Mouse (Mus musculus): Measurements from ENCODE around the gene Mesp1. TPM values are rescaled to one million over a fixed set of nuclear protein-coding genes. Genes with fewer than 3 reads are reported as not detected.
A peak's percentile ranks its signal among the peaks of the same experiment; 100 is the strongest.
"Not testable (repeated sequence)": the region's sequence is repeated elsewhere in the genome, so short reads cannot be mapped to it uniquely, and the experiment has no call there.

Gene Mesp1
- polyA plus RNA-seq, 1 experiment from 2014 or later = not detected

DNA sequence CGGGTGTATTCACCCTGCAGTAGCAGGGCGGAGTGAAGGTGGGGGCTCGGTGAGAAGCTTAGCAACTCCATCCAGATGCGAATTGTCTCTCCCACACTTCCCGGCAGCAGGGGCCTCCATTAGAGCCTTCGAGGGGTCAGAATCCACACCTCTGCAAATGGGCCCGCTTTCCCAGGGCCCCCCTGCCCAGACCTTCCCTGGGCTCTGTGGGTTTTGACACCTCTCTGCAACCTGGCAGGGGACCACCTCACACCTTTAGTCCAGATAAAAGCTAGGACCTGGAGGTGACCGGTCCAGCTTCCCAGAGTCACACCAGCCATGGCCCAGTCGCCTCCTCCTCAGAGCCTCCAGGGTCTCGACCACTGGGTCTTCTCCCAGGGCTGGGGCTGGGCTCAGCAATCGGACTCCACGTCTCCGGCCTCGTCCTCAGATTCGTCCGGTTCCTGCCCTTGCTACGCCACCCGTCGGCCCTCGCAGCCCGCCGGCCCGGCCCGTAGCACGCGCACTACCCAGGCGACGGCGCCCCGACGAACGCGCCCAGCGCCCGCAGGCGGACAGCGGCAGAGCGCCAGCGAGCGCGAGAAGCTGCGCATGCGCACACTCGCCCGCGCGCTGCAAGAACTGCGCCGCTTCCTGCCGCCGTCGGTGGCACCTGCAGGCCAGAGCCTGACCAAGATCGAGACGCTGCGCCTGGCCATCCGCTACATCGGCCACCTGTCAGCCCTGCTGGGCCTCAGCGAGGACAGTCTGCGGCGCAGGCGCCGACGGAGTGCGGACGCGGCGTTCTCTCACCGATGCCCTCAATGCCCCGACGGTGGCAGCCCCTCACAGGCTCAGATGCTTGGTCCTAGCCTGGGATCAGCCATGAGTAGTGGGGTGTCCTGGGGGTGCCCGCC lies 17.3 kb upstream of the Mesp1 start, which contains the start of gene Mesp2:
Gene Mesp2 (plus strand): TSS at position 117 of the 896 bp plus-strand sequence.
- peak within 1 kb of the TSS; percentile 76 for H3K4me2 ChIP-seq (replicated peaks)
- H3K4me3 ChIP-seq = peak within 1 kb of the TSS; percentile 44
- 0 out of 2 replicates have a peak, but pooled peaks cover 3% of the 10 kb centered on the region for H3K27me3 ChIP-seq
- peak; percentile 75 for ATAC-seq (replicated peaks)
- H3K9me3 ChIP-seq = no peaks in the 10 kb centered on the region
- H3K36me3 ChIP-seq = no peaks in the 10 kb centered on the region
- H3K9ac ChIP-seq (replicated peaks) = peak within 1 kb of the TSS; percentile 57
- no peak within 1 kb of the TSS for H3K27ac ChIP-seq (replicated peaks)
- H3K4me1 ChIP-seq = peaks cover 8% of the 10 kb centered on the region
- WGBS = 19% methylated on average over 71 of the region's 71 CpGs

DNA sequence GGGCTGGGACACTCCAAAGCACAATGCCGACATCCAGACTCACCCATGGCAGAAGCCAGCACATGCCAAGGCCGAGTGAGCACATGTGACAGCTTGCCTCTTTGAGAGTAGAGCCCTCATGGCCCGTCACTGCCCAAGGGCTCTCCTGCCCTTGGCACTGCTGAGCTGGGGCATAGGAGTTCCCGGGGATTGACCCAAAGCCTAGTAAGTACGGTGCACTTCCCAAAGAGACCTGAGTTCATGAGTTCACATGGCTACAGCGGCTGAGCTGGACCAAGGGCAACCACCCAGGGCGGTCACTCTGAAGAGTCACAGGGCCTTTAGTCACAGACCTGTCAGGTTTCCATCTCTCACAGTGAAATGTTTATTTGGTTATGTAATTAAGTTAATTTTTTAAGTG lies 15.0 kb upstream of the Mesp1 start:
- H3K36me3 ChIP-seq = no peaks in the 10 kb centered on the region
- no peak overlapping the region for H3K4me2 ChIP-seq (replicated peaks)
- no peak overlapping the region for H3K4me3 ChIP-seq
- peaks cover 8% of the 10 kb centered on the region for H3K4me1 ChIP-seq
- H3K27me3 ChIP-seq = 0 out of 2 replicates have a peak, but pooled peaks cover 3% of the 10 kb centered on the region
- ATAC-seq (replicated peaks) = no peak
- no peak overlapping the region for H3K27ac ChIP-seq (replicated peaks)
- 90% methylated on average over 7 of the region's 7 CpGs for WGBS
- H3K9me3 ChIP-seq = no peaks in the 10 kb centered on the region
- H3K9ac ChIP-seq (replicated peaks) = no peak overlapping the region

DNA sequence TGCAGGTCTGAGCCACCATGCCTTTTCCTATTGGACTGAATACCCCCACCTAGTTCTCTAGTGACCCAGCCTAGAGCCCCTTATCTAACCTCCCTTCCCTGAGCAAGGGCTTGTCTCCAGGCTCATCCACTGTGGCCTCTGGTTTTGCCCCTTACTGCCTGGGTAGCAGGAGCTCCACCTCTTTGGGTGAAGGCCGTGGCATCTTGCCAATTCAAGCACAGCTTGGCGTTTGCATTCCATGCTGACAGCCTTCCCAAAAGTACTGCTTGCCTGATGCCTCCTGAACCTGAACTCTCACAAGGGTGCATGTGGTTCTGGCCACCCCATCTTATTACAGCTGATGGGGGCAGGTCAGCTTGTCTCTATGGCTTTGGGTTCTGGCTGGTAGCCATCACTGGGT lies 10.3 kb upstream of the Mesp1 start:
- Histone ChIP-seq H3K4me1 (no peaks in the 10 kb centered on the region), H3K27me3 (no peaks in the 10 kb centered on the region), H3K4me2 (replicated peaks) (no peak overlapping the region), H3K9me3 (no peaks in the 10 kb centered on the region), H3K4me3 (no peak overlapping the region), H3K27ac (replicated peaks) (no peak overlapping the region), H3K9ac (replicated peaks) (no peak overlapping the region), H3K36me3 (no peaks in the 10 kb centered on the region)
- ATAC-seq (replicated peaks) = no peak
- 51% methylated on average over 2 of the region's 2 CpGs for WGBS

DNA sequence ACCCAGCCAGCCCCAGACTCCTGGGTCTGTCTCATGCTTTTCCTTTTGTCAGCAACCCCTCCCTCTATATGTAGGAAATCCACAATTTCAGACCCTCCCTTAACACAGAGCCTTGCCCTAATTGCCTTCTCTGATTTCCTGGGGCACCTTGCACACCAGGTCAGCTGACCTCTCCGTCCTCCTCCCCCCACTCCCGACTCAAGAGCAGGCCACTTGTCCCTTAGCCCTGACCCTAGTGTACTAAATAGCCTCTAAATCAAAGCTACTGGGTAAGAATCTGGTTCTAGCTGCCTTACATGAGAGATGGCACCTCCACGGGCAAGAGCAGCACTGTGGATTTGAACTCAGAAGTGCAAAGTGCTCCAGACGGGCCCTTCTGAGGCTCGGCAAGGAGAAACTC lies 8.4 kb upstream of the Mesp1 start:
- H3K9ac ChIP-seq (replicated peaks) = no peak overlapping the region
- no peaks in the 10 kb centered on the region for H3K27me3 ChIP-seq
- no peak for ATAC-seq (replicated peaks)
- 75% methylated on average over 5 of the region's 5 CpGs for WGBS
- no peaks in the 10 kb centered on the region for H3K36me3 ChIP-seq
- no peak overlapping the region for H3K4me3 ChIP-seq
- no peak overlapping the region for H3K27ac ChIP-seq (replicated peaks)
- H3K4me1 ChIP-seq = no peaks in the 10 kb centered on the region
- H3K9me3 ChIP-seq = no peaks in the 10 kb centered on the region
- no peak overlapping the region for H3K4me2 ChIP-seq (replicated peaks)

DNA sequence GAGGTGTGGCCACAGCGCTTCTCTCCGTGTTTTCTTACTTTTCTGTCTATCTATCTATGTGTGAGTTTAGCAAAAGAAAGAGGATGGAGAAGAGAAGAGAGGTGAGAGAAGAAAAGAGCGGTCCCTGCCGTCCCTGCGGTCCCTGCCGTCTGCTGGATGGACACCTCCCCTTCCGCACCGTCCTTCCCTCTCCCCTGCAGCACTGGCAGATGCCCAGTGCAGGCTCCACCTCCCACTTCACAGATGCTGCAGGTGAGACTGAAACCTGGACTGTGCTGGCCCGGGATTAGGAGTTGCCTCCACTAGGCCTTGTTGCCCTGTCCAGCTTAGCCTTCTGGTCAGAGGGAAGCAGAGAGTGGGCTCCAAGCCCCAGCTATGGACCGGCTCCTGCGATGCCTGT lies 7.8 kb upstream of the Mesp1 start:
- ATAC-seq (replicated peaks) = no peak
- H3K4me3 ChIP-seq = no peak overlapping the region
- no peaks in the 10 kb centered on the region for H3K9me3 ChIP-seq
- H3K27ac ChIP-seq (replicated peaks) = no peak overlapping the region
- no peaks in the 10 kb centered on the region for H3K27me3 ChIP-seq
- WGBS = 76% methylated on average over 11 of the region's 11 CpGs
- H3K4me1 ChIP-seq = no peaks in the 10 kb centered on the region
- no peaks in the 10 kb centered on the region for H3K36me3 ChIP-seq
- H3K4me2 ChIP-seq (replicated peaks) = no peak overlapping the region
- no peak overlapping the region for H3K9ac ChIP-seq (replicated peaks)

DNA sequence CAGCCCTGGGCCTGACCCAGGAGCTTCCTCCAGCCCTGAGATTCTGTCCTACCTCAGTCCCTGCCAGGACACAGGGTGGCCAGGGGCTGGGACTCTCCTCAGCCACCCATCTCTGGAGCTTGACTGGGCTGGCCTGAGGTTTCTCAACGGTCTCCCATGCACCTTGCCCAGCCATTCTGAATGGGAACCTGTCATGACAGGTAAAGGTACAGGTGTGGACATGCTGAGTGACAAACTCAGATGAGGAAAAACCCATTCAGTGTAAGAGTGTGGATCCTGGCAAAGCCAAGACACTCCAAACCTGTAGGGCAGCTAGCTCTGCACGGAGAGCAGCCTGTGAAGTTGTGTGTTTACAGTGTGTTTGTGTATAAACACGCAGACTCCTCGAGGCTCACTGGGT lies 6.7 kb upstream of the Mesp1 start:
- WGBS = 86% methylated on average over 4 of the region's 4 CpGs

DNA sequence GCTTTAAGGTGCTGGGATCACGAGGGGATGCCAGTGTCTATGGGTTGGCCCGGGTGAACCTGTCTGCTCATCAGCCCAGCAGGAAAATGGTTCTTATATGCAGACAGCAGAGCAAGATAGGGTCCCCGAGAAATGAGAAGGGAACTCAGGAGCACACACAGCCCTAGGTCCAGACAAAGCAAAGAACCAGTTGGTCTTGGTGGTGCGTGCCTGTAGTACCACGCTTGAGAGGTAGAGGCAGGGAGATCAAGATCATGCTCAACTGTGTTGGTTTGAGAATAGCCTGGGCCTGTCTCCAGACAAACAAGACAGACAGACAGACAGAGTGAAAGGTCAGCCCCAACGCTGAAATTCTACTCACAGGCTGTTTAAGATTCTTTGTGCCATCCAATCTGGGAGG lies 5.9 kb upstream of the Mesp1 start:
- Histone ChIP-seq H3K27ac (replicated peaks) (no peak overlapping the region), H3K4me2 (replicated peaks) (no peak overlapping the region), H3K9me3 (no peaks in the 10 kb centered on the region), H3K36me3 (no peaks in the 10 kb centered on the region), H3K9ac (replicated peaks) (no peak overlapping the region), H3K4me3 (no peak overlapping the region), H3K4me1 (no peaks in the 10 kb centered on the region), H3K27me3 (no peaks in the 10 kb centered on the region)
- no peak; the same call in 1 of the 2 replicates for ATAC-seq (replicated peaks)
- WGBS = 72% methylated on average over 6 of the region's 6 CpGs

More for the DNA sequence above, 6.7 kb upstream of the Mesp1 start:
- Histone ChIP-seq H3K9ac (replicated peaks) (no peak overlapping the region), H3K27ac (replicated peaks) (no peak overlapping the region), H3K4me3 (no peak overlapping the region), H3K4me2 (replicated peaks) (no peak overlapping the region), H3K36me3 (no peaks in the 10 kb centered on the region), H3K9me3 (no peaks in the 10 kb centered on the region), H3K4me1 (no peaks in the 10 kb centered on the region), H3K27me3 (no peaks in the 10 kb centered on the region)
- no peak for ATAC-seq (replicated peaks)

DNA sequence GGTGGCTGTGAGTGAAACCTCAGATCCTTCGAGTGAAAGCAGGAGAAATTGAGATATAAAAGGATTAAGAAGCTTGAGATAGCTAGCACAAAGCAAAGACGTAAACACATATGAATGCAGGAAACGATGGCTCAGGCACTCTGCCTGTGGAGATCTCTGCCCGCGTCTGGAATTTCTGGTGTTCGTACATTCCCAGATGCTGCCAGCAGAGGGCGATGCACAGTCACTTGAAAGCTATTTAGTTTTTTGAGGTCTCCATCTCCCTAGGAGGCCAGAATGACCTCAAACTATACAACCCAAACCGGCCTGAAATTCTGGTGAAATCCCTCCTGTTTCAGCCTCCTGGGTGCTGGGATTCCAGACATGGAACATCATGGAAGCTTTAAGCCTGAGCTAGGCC lies 5.5 kb upstream of the Mesp1 start:
- Histone ChIP-seq H3K4me1 (no peaks in the 10 kb centered on the region), H3K4me3 (no peak overlapping the region), H3K27me3 (0 out of 2 replicates have a peak, but pooled peaks cover 2% of the 10 kb centered on the region), H3K4me2 (replicated peaks) (no peak overlapping the region), H3K9me3 (no peaks in the 10 kb centered on the region), H3K27ac (replicated peaks) (no peak overlapping the region), H3K36me3 (no peaks in the 10 kb centered on the region), H3K9ac (replicated peaks) (no peak overlapping the region)
- ATAC-seq (replicated peaks) = 0 out of 2 replicates have a peak, but pooled peaks have one; percentile 38
- WGBS = 1% methylated on average over 8 of the region's 8 CpGs

DNA sequence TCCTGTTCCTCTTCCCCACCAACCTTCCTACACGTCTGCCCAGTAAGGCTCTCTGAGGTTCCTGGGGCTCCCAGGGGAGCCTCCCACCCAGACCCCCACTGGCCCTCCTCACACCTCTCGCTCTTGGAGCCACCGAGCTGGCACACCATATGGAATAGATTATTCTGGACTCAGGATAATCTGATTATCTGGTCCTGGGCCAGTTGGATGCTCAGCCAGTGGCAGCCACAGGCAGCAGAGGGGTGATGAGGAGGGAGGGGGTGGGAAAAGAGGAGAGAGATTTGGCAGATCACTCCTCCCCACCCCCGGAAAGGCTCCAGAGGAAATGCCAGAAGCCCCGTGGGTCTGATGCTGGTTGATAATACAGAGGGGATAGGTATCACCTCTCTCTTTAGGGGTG lies 5.0 kb upstream of the Mesp1 start:
- Histone ChIP-seq H3K4me2 (replicated peaks) (no peak overlapping the region), H3K4me3 (no peak overlapping the region), H3K36me3 (no peaks in the 10 kb centered on the region), H3K9me3 (no peaks in the 10 kb centered on the region), H3K4me1 (no peaks in the 10 kb centered on the region), H3K9ac (replicated peaks) (no peak overlapping the region), H3K27ac (replicated peaks) (no peak overlapping the region), H3K27me3 (peaks cover 7% of the 10 kb centered on the region)
- WGBS = 27% methylated on average over 5 of the region's 5 CpGs
- ATAC-seq (replicated peaks) = 0 out of 2 replicates have a peak, but pooled peaks have one; percentile 16

DNA sequence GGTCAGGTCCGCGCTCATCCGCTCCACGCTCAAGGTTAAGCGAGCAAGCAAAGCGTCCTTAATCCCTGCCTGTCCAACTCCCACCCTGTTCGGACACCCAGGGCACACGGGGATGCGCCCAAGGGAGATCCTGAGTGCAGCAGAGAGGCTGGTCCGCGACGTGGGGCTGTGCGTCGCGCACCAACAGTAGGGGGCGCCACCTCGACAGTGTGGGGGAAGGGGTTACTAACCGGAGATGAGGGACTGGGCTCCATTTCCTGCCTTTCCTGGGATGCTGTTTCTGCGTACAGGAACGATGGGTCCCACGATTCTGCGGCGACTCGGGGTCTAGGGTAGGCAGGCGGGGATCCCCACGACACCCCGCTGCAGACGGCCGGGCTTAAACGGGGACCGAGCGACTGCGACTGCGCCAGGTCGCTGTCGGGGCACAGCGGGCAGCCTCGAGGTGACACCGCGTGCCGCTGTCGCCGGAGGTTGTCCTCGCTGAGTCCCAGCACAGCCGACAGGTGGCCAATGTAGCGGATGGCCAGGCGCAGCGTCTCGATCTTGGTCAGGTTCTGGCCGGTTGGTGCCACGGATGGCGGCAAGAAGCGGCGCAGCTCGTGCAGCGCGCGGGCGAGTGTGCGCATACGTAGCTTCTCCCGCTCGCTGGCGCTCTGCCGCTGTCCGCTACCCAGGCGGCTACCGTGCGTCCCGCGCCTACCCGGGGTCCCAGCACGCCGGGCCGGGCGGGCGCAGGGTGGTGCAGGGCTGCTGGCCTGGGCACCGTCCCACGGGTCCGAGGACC lies 760 bp downstream of the Mesp1 start:
- WGBS = 2% methylated on average over 79 of the region's 80 CpGs
- peaks cover 16% of the 10 kb centered on the region for H3K4me1 ChIP-seq
- no peak overlapping the region for H3K27ac ChIP-seq (replicated peaks)
- H3K4me3 ChIP-seq = peak overlapping the region; percentile 50
- peak; percentile 65 for ATAC-seq (replicated peaks)
- H3K9ac ChIP-seq (replicated peaks) = peak overlapping the region; percentile 50
- H3K4me2 ChIP-seq (replicated peaks) = peak overlapping the region; percentile 62
- no peaks in the 10 kb centered on the region for H3K36me3 ChIP-seq
- H3K9me3 ChIP-seq = no peaks in the 10 kb centered on the region
- H3K27me3 ChIP-seq = peaks cover 36% of the 10 kb centered on the region

DNA sequence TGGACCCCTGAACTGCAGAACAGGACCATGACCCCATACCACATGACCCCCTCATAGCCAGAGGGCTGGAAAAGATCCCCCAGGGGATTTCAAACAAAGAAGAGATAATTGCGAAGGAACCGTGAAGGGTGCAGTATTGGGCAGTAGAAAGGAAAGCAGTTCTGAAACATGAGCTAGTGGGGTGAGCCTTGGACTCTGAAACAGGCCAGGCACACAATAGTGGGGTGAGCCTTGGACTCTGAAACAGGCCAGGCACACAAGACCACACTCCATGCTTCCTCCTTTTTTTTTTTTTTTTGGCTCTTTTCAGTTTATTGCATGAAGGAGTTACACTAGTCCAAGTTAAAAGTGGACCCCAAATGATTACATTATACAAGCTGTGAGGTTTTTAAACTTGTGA lies 3.8 kb downstream of the Mesp1 start:
- H3K4me3 ChIP-seq; H3K9me3 ChIP-seq; H3K4me2 ChIP-seq (replicated peaks); H3K27ac ChIP-seq (replicated peaks); H3K36me3 ChIP-seq; ATAC-seq (replicated peaks); H3K9ac ChIP-seq (replicated peaks): not testable (repeated sequence)
- H3K27me3 ChIP-seq = peaks cover 36% of the 10 kb centered on the region
- 26% methylated on average over 2 of the region's 2 CpGs for WGBS
- peaks cover 16% of the 10 kb centered on the region for H3K4me1 ChIP-seq

DNA sequence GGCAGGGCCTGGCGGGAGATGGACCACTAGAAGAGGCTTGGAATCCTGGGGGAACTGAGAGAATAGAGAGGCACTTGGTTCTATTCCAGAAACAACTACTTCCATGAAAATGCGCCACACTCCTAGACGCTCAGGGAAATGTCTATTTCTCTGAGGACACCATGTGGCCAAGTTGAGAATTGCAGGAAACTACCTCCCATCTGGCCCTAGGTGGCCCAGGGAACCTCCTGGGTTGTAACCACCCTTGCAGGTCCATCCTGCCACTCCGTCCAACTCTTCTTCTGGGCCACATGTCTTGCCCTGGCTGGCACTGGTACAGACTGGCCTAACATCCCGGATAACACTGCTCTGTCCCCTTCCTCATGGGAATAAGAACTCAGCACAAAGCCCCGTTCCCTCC lies 7.3 kb downstream of the Mesp1 start:
- H3K27ac ChIP-seq (replicated peaks) = no peak overlapping the region

More for the DNA sequence above, 7.3 kb downstream of the Mesp1 start:
- Histone ChIP-seq H3K9me3 (no peaks in the 10 kb centered on the region), H3K9ac (replicated peaks) (no peak overlapping the region), H3K4me1 (no peaks in the 10 kb centered on the region), H3K4me3 (no peak overlapping the region), H3K36me3 (no peaks in the 10 kb centered on the region), H3K4me2 (replicated peaks) (no peak overlapping the region), H3K27me3 (peaks cover 7% of the 10 kb centered on the region)
- peak; percentile 51; the same call in 1 of the 2 replicates for ATAC-seq (replicated peaks)
- 26% methylated on average over 6 of the region's 6 CpGs for WGBS
